Mouse (Mus musculus) G1E (cell line): ENCODE results near the gene Nup107.

ENCODE experiments used
- CTCF ChIP-seq: IDR thresholded peaks from 2 replicates; pipeline ENCODE4 v1.5.1; 2012; ENCODE audit warnings: low read depth, low read length, inconsistent platforms, mixed read lengths
- GATA1 ChIP-seq: IDR thresholded peaks from 2 replicates; pipeline ENCODE4 v1.6.1; 2012; ENCODE audit warnings: borderline replicate concordance, low read length, inconsistent platforms, mixed read lengths
- POLR2AphosphoS5 ChIP-seq: IDR thresholded peaks from 2 replicates; pipeline ENCODE4 v1.6.1; 2012; ENCODE audit warnings: low read depth, low read length, inconsistent platforms; ENCODE audit not compliant: insufficient replicate concordance
- TAL1 ChIP-seq: conservative IDR thresholded peaks from 2 replicates; pipeline ENCODE4 v1.6.1; 2012; ENCODE audit warnings: low read depth, low read length, inconsistent platforms, mixed read lengths

- TF ChIP-seq CTCF (no peak), GATA1 (no peak), POLR2AphosphoS5 (no peak), TAL1 (no peak)
Measured at GRCm38 (mm10) chr10:117774817-117775120, 17.7 kb downstream of the Nup107 start.
